ENCODE assay signal across 19 mouse cellular contexts in the genomic region with DNA sequence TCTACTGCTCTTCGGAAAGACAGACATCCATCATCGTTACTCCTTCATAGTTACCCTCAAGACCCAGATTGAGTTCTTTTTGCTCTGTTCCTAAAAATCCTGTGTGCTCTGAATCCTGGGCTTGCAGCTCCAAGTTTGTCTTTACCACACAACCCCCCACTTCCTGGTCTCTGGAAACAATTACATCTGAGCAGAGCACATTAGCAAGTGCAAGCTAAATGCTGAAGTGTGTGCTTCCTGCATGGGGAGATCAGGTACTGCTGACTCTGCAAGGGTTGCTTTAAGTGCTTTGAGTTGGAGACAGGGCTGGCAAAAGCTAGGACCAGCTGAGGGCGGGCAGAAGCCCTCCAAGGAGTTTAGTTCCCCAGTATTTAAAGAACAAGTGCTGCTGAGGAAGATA.
DNase-seq lines count a peak whose midpoint lies in the region; ATAC-seq and TF ChIP-seq lines count a peak whose summit lies in the region.
"Had no signal": no experiment of that assay in that cellular context is flagged by ENCODE, and none has a peak within 500 bp of the region (broad histone marks: within the 10 kb centered on the region; RNA-seq: fewer than 3 reads in every experiment).

No protein-coding gene starts in this region.

- H3K4me3 ChIP-seq in embryonic facial prominence, embryonic 11.5 days (ENCODE audit: low read depth, low read length) = no peak overlapping the region
- H3K4me3 ChIP-seq in limb, embryonic 11.5 days (ENCODE audit: low read depth, low read length) = no peak overlapping the region
- H3K4me3 ChIP-seq in gastrocnemius, adult 2 months = no peak overlapping the region
- H3K4me3 ChIP-seq: erythroblast, embryonic 14.5 days; forebrain, embryonic 15.5 days; liver, embryonic 13.5 days; megakaryocyte, embryonic 14.5 days; neural tube, embryonic 13.5 days had no signal

- 38% methylated on average over 3 of the region's 3 CpGs for WGBS in embryonic facial prominence, embryonic 11.5 days
- 29% methylated on average over 3 of the region's 3 CpGs for WGBS in limb, embryonic 11.5 days

- peak; percentile 91 for ATAC-seq in embryonic facial prominence, embryonic 11.5 days (replicated peaks; ENCODE audit: insufficient number of reproducible peaks, low FRiP score, low TSS enrichment, low read depth)
- ATAC-seq in limb, embryonic 11.5 days (ENCODE audit: insufficient number of reproducible peaks, low FRiP score, low TSS enrichment, low read depth) = peak; percentile 87
- ATAC-seq: forebrain, embryonic 15.5 days had no signal

- DNase-seq in ES-CJ7 (ENCODE audit: low read depth, low spot score) (peak; percentile 4), R1 (ENCODE audit: low read depth, low spot score) (peak; percentile 12)
- DNase-seq in embryonic facial prominence, embryonic 11.5 days (ENCODE audit: low spot score) = peak; percentile 84
- DNase-seq in limb, embryonic 11.5 days (ENCODE audit: low spot score) = peak; percentile 59
- DNase-seq in gastrocnemius, adult 2 months = no peak
- DNase-seq in left cerebral cortex, postnatal 4 days = no peak
- DNase-seq in lung, postnatal 14 days = no peak
- DNase-seq: cerebellum, postnatal 14 days; kidney, adult 9 months; kidney, postnatal 36 days; layer of hippocampus, adult 9-11 months; liver, embryonic 13.5 days; lung, postnatal 10 days; thymus, postnatal 25 days had no signal

- H3K9ac ChIP-seq in embryonic facial prominence, embryonic 11.5 days (replicated peaks; ENCODE audit: low read length) = no peak overlapping the region
- no peak overlapping the region for H3K9ac ChIP-seq in limb, embryonic 11.5 days (ENCODE audit: low read length)
- H3K9ac ChIP-seq: forebrain, embryonic 15.5 days; liver, embryonic 13.5 days; neural tube, embryonic 13.5 days had no signal

- no peak overlapping the region for H3K27ac ChIP-seq in embryonic facial prominence, embryonic 11.5 days (replicated peaks; ENCODE audit: low read depth, low read length)
- H3K27ac ChIP-seq in limb, embryonic 11.5 days (replicated peaks; ENCODE audit: low read depth, low read length) = no peak overlapping the region
- H3K27ac ChIP-seq in gastrocnemius, adult 2 months = no peak overlapping the region
- H3K27ac ChIP-seq: forebrain, embryonic 15.5 days; liver, embryonic 13.5 days; neural tube, embryonic 13.5 days had no signal

- no peaks in the 10 kb centered on the region for H3K27me3 ChIP-seq in embryonic facial prominence, embryonic 11.5 days (ENCODE audit: control insufficient read depth, insufficient read depth, low read length)
- H3K27me3 ChIP-seq in limb, embryonic 11.5 days (ENCODE audit: control insufficient read depth, insufficient read depth, low read length) = no peaks in the 10 kb centered on the region
- H3K27me3 ChIP-seq: forebrain, embryonic 15.5 days; liver, embryonic 13.5 days; megakaryocyte, embryonic 14.5 days; neural tube, embryonic 13.5 days had no signal

- H3K36me3 ChIP-seq in embryonic facial prominence, embryonic 11.5 days (replicated peaks; ENCODE audit: control insufficient read depth, insufficient read depth, low read depth, low read length) = no peaks in the 10 kb centered on the region
- H3K36me3 ChIP-seq in limb, embryonic 11.5 days (ENCODE audit: control insufficient read depth, insufficient read depth, low read length) = no peaks in the 10 kb centered on the region
- H3K36me3 ChIP-seq: forebrain, embryonic 15.5 days; G1E; liver, embryonic 13.5 days; neural tube, embryonic 13.5 days had no signal

- intact Hi-C loops in gastrocnemius, adult 2 months (cut with DNase I) = no loop called here
- intact Hi-C loops in left cerebral cortex, postnatal 4 days (cut with DNase I) = no loop called here

- H3K4me2 ChIP-seq in embryonic facial prominence, embryonic 11.5 days (ENCODE audit: low read depth, low read length) = no peak overlapping the region
- no peak overlapping the region for H3K4me2 ChIP-seq in limb, embryonic 11.5 days (ENCODE audit: low read depth, severe bottlenecking)
- H3K4me2 ChIP-seq: forebrain, embryonic 15.5 days; liver, embryonic 13.5 days; neural tube, embryonic 13.5 days had no signal

- H3K9me3 ChIP-seq in embryonic facial prominence, embryonic 11.5 days (replicated peaks; ENCODE audit: control insufficient read depth, low read length) = no peaks in the 10 kb centered on the region
- no peaks in the 10 kb centered on the region for H3K9me3 ChIP-seq in limb, embryonic 11.5 days (ENCODE audit: control insufficient read depth, low read length)
- H3K9me3 ChIP-seq: forebrain, embryonic 15.5 days; G1E; liver, embryonic 13.5 days; neural tube, embryonic 13.5 days had no signal

- TF ChIP-seq CTCF in gastrocnemius, adult 2 months (IDR thresholded peaks at IDR 0.05) = no peak

- H3K4me1 ChIP-seq in embryonic facial prominence, embryonic 11.5 days (ENCODE audit: control insufficient read depth, insufficient read depth, low read length) = no peaks in the 10 kb centered on the region
- H3K4me1 ChIP-seq in limb, embryonic 11.5 days (ENCODE audit: control insufficient read depth, insufficient read depth, low read length) = no peaks in the 10 kb centered on the region
- H3K4me1 ChIP-seq: forebrain, embryonic 15.5 days; megakaryocyte, embryonic 14.5 days; neural tube, embryonic 13.5 days had no signal

Comparison
In these comparisons a context has a peak if more than half of its experiments do, and no peak if none do; other contexts are left out.
1. DNase-seq: peak in ES-CJ7 (single experiment), R1 (single experiment), embryonic facial prominence, embryonic 11.5 days (single experiment) and limb, embryonic 11.5 days (single experiment); none in gastrocnemius, adult 2 months (single experiment), left cerebral cortex, postnatal 4 days (single experiment) and lung, postnatal 14 days (single experiment).